23 mouse cellular contexts compared by ENCODE assay signal in the genomic region with DNA sequence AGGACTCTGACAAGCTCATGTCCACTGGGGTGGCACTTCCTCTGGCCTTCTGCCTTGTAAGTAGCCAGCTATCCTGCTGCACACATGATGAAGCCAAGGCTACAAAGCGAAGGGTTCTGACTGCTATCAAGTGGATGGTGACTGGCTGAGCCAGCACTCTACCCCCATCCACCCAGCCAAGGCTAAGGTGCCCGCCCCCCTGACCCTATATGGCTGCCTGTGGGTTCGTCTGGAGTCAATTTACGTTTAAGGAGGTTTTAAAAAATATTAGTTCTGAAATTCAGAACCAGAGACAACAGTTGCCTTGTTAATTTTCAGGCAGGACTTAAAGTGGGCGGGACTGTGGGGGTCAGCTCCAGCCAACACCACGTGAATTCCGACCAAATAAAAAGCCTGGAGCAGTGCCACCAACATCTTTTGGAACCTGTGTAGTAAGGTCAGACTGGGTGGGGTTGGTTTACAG. TPM values are rescaled to one million over a fixed set of nuclear protein-coding genes. Genes with fewer than 3 reads are reported as not detected.
DNase-seq lines count a peak whose midpoint lies in the region; ATAC-seq and TF ChIP-seq lines count a peak whose summit lies in the region.
"Had no signal": no experiment of that assay in that cellular context is flagged by ENCODE, and none has a peak within 500 bp of the region (broad histone marks: within the 10 kb centered on the region; RNA-seq: fewer than 3 reads in every experiment).

No protein-coding gene starts in this region.

- H3K4me2 ChIP-seq in forebrain, embryonic 12.5 days: no peak overlapping the region
- H3K4me2 ChIP-seq in forebrain, embryonic 13.5 days: no peak overlapping the region
- no peak overlapping the region for H3K4me2 ChIP-seq in midbrain, embryonic 11.5 days
- H3K4me2 ChIP-seq in limb, embryonic 15.5 days: no peak overlapping the region
- H3K4me2 ChIP-seq: heart, embryonic 13.5 days; intestine, embryonic 15.5 days; kidney, embryonic 15.5 days; liver, embryonic 15.5 days; midbrain, embryonic 13.5 days; stomach, embryonic 15.5 days had no signal

- H3K27me3 ChIP-seq in forebrain, embryonic 12.5 days: no peaks in the 10 kb centered on the region
- H3K27me3 ChIP-seq in forebrain, embryonic 13.5 days: no peaks in the 10 kb centered on the region
- no peaks in the 10 kb centered on the region for H3K27me3 ChIP-seq in midbrain, embryonic 11.5 days (ENCODE audit: control insufficient read depth, insufficient read depth, low read length)
- H3K27me3 ChIP-seq in midbrain, embryonic 10.5 days (ENCODE audit: low read depth, poor library complexity, severe bottlenecking): no peaks in the 10 kb centered on the region
- no peaks in the 10 kb centered on the region for H3K27me3 ChIP-seq in limb, embryonic 15.5 days
- H3K27me3 ChIP-seq: heart, embryonic 13.5 days; intestine, embryonic 15.5 days; kidney, embryonic 15.5 days; liver, embryonic 15.5 days; midbrain, embryonic 13.5 days; Patski; stomach, embryonic 15.5 days had no signal

- peaks cover 14% of the 10 kb centered on the region for H3K4me1 ChIP-seq in forebrain, embryonic 12.5 days
- peaks cover 27% of the 10 kb centered on the region for H3K4me1 ChIP-seq in forebrain, embryonic 13.5 days
- no peaks in the 10 kb centered on the region for H3K4me1 ChIP-seq in midbrain, embryonic 11.5 days (ENCODE audit: control insufficient read depth, insufficient read depth, low read length)
- H3K4me1 ChIP-seq in midbrain, embryonic 10.5 days: peaks cover 20% of the 10 kb centered on the region
- peaks cover 8% of the 10 kb centered on the region; the same call in 1 of the 2 replicates for H3K4me1 ChIP-seq in embryonic fibroblast, embryonic 13.5 days (ENCODE audit: control insufficient read depth, insufficient read depth, low read length)
- H3K4me1 ChIP-seq in limb, embryonic 15.5 days: peaks cover 36% of the 10 kb centered on the region
- H3K4me1 ChIP-seq: intestine, embryonic 15.5 days; liver, embryonic 15.5 days had no signal

- no peaks in the 10 kb centered on the region for H3K9me3 ChIP-seq in forebrain, embryonic 12.5 days
- no peaks in the 10 kb centered on the region for H3K9me3 ChIP-seq in forebrain, embryonic 13.5 days (replicated peaks)
- H3K9me3 ChIP-seq in midbrain, embryonic 11.5 days (ENCODE audit: control insufficient read depth, low read length): no peaks in the 10 kb centered on the region
- no peaks in the 10 kb centered on the region for H3K9me3 ChIP-seq in midbrain, embryonic 10.5 days (replicated peaks)
- no peaks in the 10 kb centered on the region for H3K9me3 ChIP-seq in limb, embryonic 15.5 days
- H3K9me3 ChIP-seq: heart, embryonic 13.5 days; intestine, embryonic 15.5 days; kidney, embryonic 15.5 days; liver, embryonic 15.5 days; midbrain, embryonic 13.5 days; stomach, embryonic 15.5 days had no signal

- no peak for TF ChIP-seq CTCF in embryonic fibroblast, embryonic 13.5 days (IDR thresholded peaks at IDR 0.05; ENCODE audit: borderline replicate concordance, insufficient read depth, low read length)
- no peak for TF ChIP-seq CTCF in gastrocnemius, adult 2 months (IDR thresholded peaks at IDR 0.05)

- H3K36me3 ChIP-seq in forebrain, embryonic 12.5 days (replicated peaks): no peaks in the 10 kb centered on the region
- H3K36me3 ChIP-seq in forebrain, embryonic 13.5 days (ENCODE audit: poor library complexity, severe bottlenecking): no peaks in the 10 kb centered on the region
- H3K36me3 ChIP-seq in midbrain, embryonic 11.5 days (ENCODE audit: control insufficient read depth, insufficient read depth, low read length): no peaks in the 10 kb centered on the region
- H3K36me3 ChIP-seq in midbrain, embryonic 10.5 days: no peaks in the 10 kb centered on the region
- no peaks in the 10 kb centered on the region for H3K36me3 ChIP-seq in limb, embryonic 15.5 days
- H3K36me3 ChIP-seq: heart, embryonic 13.5 days; intestine, embryonic 15.5 days; kidney, embryonic 15.5 days; liver, embryonic 15.5 days; midbrain, embryonic 13.5 days; stomach, embryonic 15.5 days had no signal

- ATAC-seq in forebrain, embryonic 12.5 days (ENCODE audit: low FRiP score): no peak
- no peak for ATAC-seq in forebrain, embryonic 13.5 days
- no peak for ATAC-seq in midbrain, embryonic 11.5 days (ENCODE audit: low FRiP score)
- ATAC-seq in limb, embryonic 15.5 days (ENCODE audit: insufficient number of reproducible peaks, low FRiP score, low TSS enrichment, low read depth): peak; percentile 78
- ATAC-seq: activated CD4-positive, CD25-positive, alpha-beta regulatory T cell, adult 4 months; intestine, embryonic 15.5 days; midbrain, embryonic 13.5 days; Patski had no signal

- DNase-seq in midbrain, embryonic 11.5 days (ENCODE audit: low spot score, missing footprints): peak; percentile 79
- no peak for DNase-seq in midbrain, embryonic 10.5 days (ENCODE audit: low spot score)
- DNase-seq in gastrocnemius, adult 2 months: no peak
- no peak for DNase-seq in thymus, postnatal 14 days
- DNase-seq: adrenal gland, postnatal 25 days; B cell, adult 2 months; cerebellum, adult 8-10 months; heart, postnatal 36 days had no signal

- TF ChIP-seq POLR2A in embryonic fibroblast, embryonic 13.5 days (IDR thresholded peaks at IDR 0.05; ENCODE audit: low read depth, low read length): 0 out of 2 replicates have a peak, but pooled peaks have one; percentile 36

- WGBS in forebrain, embryonic 12.5 days: 70% methylated on average over 7 of the region's 7 CpGs
- 67% methylated on average over 7 of the region's 7 CpGs for WGBS in forebrain, embryonic 13.5 days
- WGBS in midbrain, embryonic 11.5 days: 66% methylated on average over 7 of the region's 7 CpGs
- WGBS in midbrain, embryonic 10.5 days: 69% methylated on average over 7 of the region's 7 CpGs
- WGBS in limb, embryonic 15.5 days: 32% methylated on average over 7 of the region's 7 CpGs

- intact Hi-C loops in gastrocnemius, adult 2 months (cut with DNase I): no loop called here

- H3K27ac ChIP-seq in forebrain, embryonic 12.5 days: 0 out of 2 replicates have a peak overlapping the region, but pooled peaks have one; percentile 19
- no peak overlapping the region for H3K27ac ChIP-seq in forebrain, embryonic 13.5 days
- H3K27ac ChIP-seq in midbrain, embryonic 11.5 days (ENCODE audit: low read depth, low read length): no peak overlapping the region
- H3K27ac ChIP-seq in midbrain, embryonic 10.5 days (replicated peaks): no peak overlapping the region
- H3K27ac ChIP-seq in embryonic fibroblast, embryonic 13.5 days (ENCODE audit: insufficient read depth, low read length): peak overlapping the region; percentile 84
- peak overlapping the region; percentile 51 for H3K27ac ChIP-seq in limb, embryonic 15.5 days
- no peak overlapping the region for H3K27ac ChIP-seq in gastrocnemius, adult 2 months
- H3K27ac ChIP-seq: heart, embryonic 13.5 days; kidney, embryonic 15.5 days; liver, embryonic 15.5 days; macrophage; midbrain, embryonic 13.5 days; stomach, embryonic 15.5 days had no signal

- no peak overlapping the region; the same call in 1 of the 2 replicates for H3K9ac ChIP-seq in forebrain, embryonic 12.5 days
- no peak overlapping the region for H3K9ac ChIP-seq in forebrain, embryonic 13.5 days
- no peak overlapping the region for H3K9ac ChIP-seq in midbrain, embryonic 11.5 days (ENCODE audit: low read length)
- H3K9ac ChIP-seq in limb, embryonic 15.5 days: no peak overlapping the region
- H3K9ac ChIP-seq: heart, embryonic 13.5 days; intestine, embryonic 15.5 days; kidney, embryonic 15.5 days; liver, embryonic 15.5 days; midbrain, embryonic 13.5 days; stomach, embryonic 15.5 days had no signal

- H3K4me3 ChIP-seq in forebrain, embryonic 12.5 days (replicated peaks): no peak overlapping the region
- H3K4me3 ChIP-seq in forebrain, embryonic 13.5 days: no peak overlapping the region
- no peak overlapping the region for H3K4me3 ChIP-seq in midbrain, embryonic 11.5 days (ENCODE audit: low read depth, low read length)
- no peak overlapping the region for H3K4me3 ChIP-seq in midbrain, embryonic 10.5 days
- no peak overlapping the region for H3K4me3 ChIP-seq in embryonic fibroblast, embryonic 13.5 days (ENCODE audit: insufficient read depth, low read length)
- no peak overlapping the region for H3K4me3 ChIP-seq in limb, embryonic 15.5 days
- no peak overlapping the region for H3K4me3 ChIP-seq in gastrocnemius, adult 2 months
- H3K4me3 ChIP-seq: heart, embryonic 13.5 days; intestine, embryonic 15.5 days; kidney, embryonic 15.5 days; liver, embryonic 15.5 days; midbrain, embryonic 13.5 days; stomach, embryonic 15.5 days had no signal

RNA-seq across cellular contexts. Expression of gene Itga11, which starts 30.9 kb away (rescaled TPM):
- polyA plus RNA-seq in forebrain, embryonic 12.5 days (2016; fragmentation: Nextera tagmentation; extraction: Ambion mirVana): 3.6 and 4.0 TPM in 2 replicates
- 1.1 TPM in 2 replicates for polyA plus RNA-seq in forebrain, embryonic 13.5 days (2015; fragmentation: Nextera tagmentation; extraction: Ambion mirVana)
- polyA plus RNA-seq in midbrain, embryonic 11.5 days (2014; fragmentation: Nextera tagmentation; extraction: Ambion mirVana): 2.4 and 3.9 TPM in 2 replicates
- polyA plus RNA-seq in midbrain, embryonic 10.5 days (2016; fragmentation: Nextera tagmentation; extraction: Ambion mirVana): 2.3 and 3.4 TPM in 2 replicates
- 139 and 166 TPM in 2 replicates for polyA plus RNA-seq in embryonic fibroblast, embryonic 13.5 days (2011; ENCODE audit: insufficient read length, low read depth, missing spikeins)
- 11.2 and 12.2 TPM in 2 replicates for polyA plus RNA-seq in limb, embryonic 15.5 days (2015; fragmentation: Nextera tagmentation; extraction: Ambion mirVana)
- 1 to 10 TPM; 3.2 to 5.1 TPM for total RNA-seq in gastrocnemius, adult 2 months (2021)
- total RNA-seq: common myeloid progenitor, adult 5-6 weeks; neutrophil, adult 5-6 weeks had no signal
- polyA plus RNA-seq: macrophage had no signal

Comparison
In these comparisons a context has a peak if more than half of its experiments do, and no peak if none do; other contexts are left out.
1. H3K27ac ChIP-seq: peak in forebrain, embryonic 12.5 days (single experiment), embryonic fibroblast, embryonic 13.5 days (single experiment) and limb, embryonic 15.5 days (single experiment); none in forebrain, embryonic 13.5 days (single experiment), midbrain, embryonic 11.5 days (single experiment), midbrain, embryonic 10.5 days (single experiment) and gastrocnemius, adult 2 months (single experiment).
2. RNA of gene Itga11, which starts 30.9 kb away (polyA plus RNA-seq): 139 to 166 TPM in embryonic fibroblast, embryonic 13.5 days; 11.2 to 12.2 TPM in limb, embryonic 15.5 days, 3.6 to 4.0 TPM in forebrain, embryonic 12.5 days, 2.4 to 3.9 TPM in midbrain, embryonic 11.5 days, 2.3 to 3.4 TPM in midbrain, embryonic 10.5 days and 1.1 TPM in forebrain, embryonic 13.5 days; every median in the first group is over 10 times any median in the second.